Mouse (Mus musculus) liver, embryonic 14.5 days (tissue): ENCODE data around the gene Atp8a2. TPM values are rescaled to one million over a fixed set of nuclear protein-coding genes. Genes with fewer than 3 reads are reported as not detected.
A peak's percentile ranks its signal among the peaks of the same experiment; 100 is the strongest.

Experiments used
- ATAC-seq: fragments of 200-750 bp; cut with Nextera tagmentation; 2 replicates; pipeline ENCODE4 v1.8.0; 2017; ENCODE audit warnings: moderate number of reproducible peaks, mild to moderate bottlenecking, moderate library complexity; ENCODE audit not compliant: insufficient read depth
- DNase-seq, 3 experiments: peaks; one replicate each; pipeline ENCODE4 v3.0.0-alpha.2; 2012 to 2013; ENCODE audit warnings: low read depth in 3 of 3, low spot score in 3 of 3
- H3K27ac ChIP-seq: fragments of 300-500 bp; sonication (generic); 2 replicates; pipeline ENCODE4 v1.5.1; 2014; ENCODE audit warnings: moderate library complexity, mild to moderate bottlenecking, control low read depth, inconsistent platforms
- H3K27me3 ChIP-seq: fragments of 300-500 bp; sonication (generic); 2 replicates; pipeline ENCODE4 v1.6.1; 2014; ENCODE audit warnings: mild to moderate bottlenecking, low read length, moderate library complexity; ENCODE audit not compliant: control insufficient read depth, insufficient read depth
- H3K36me3 ChIP-seq: fragments of 300-500 bp; sonication (generic); replicated peaks from 2 replicates; pipeline ENCODE4 v1.6.1; 2014; ENCODE audit warnings: low read depth; ENCODE audit not compliant: control insufficient read depth, insufficient read depth
- H3K4me1 ChIP-seq, 2 experiments: fragments of 200-500 bp in 1 of 2; fragments of 300-500 bp in 1 of 2; sonication (generic) in 1 of 2; replicated peaks; 2 replicates each; pipeline ENCODE4 v1.6.1; 2012 to 2014; ENCODE audit warnings: antibody characterized with exemption in 1 of 2, inconsistent platforms in 1 of 2, low read length in 1 of 2; ENCODE audit not compliant: control insufficient read depth in 2 of 2, insufficient read depth in 2 of 2
- H3K4me2 ChIP-seq: fragments of 300-500 bp; sonication (generic); 2 replicates; pipeline ENCODE4 v1.6.1; 2014; ENCODE audit warnings: low read depth, mild to moderate bottlenecking, control low read depth, moderate library complexity
- H3K4me3 ChIP-seq, 2 experiments: fragments of 200-500 bp in 1 of 2; fragments of 300-500 bp in 1 of 2; sonication (generic) in 1 of 2; 2 replicates each; pipeline ENCODE4 v1.5.1; 2012 to 2014; ENCODE audit warnings: low read depth in 2 of 2, low read length in 2 of 2, mild to moderate bottlenecking in 2 of 2, control low read depth in 1 of 2, inconsistent platforms in 1 of 2, moderate library complexity in 1 of 2; ENCODE audit not compliant: insufficient read depth in 1 of 2
- H3K9ac ChIP-seq: fragments of 300-500 bp; sonication (generic); replicated peaks from 2 replicates; pipeline ENCODE4 v1.6.1; 2014; ENCODE audit warnings: mild to moderate bottlenecking, control low read depth, moderate library complexity
- H3K9me3 ChIP-seq: fragments of 300-500 bp; sonication (generic); 2 replicates; pipeline ENCODE4 v1.6.1; 2016; ENCODE audit warnings: low read length, mixed read lengths; ENCODE audit not compliant: control insufficient read depth
- CTCF ChIP-seq: IDR thresholded peaks from 2 replicates; pipeline ENCODE4 v1.5.1; 2016; ENCODE audit warnings: antibody characterized with exemption, low read depth, control low read depth
- EP300 ChIP-seq: IDR thresholded peaks from 2 replicates; pipeline ENCODE4 v1.6.1; 2016; ENCODE audit warnings: antibody characterized with exemption, low read depth
- WGBS: fragments of 180-500 bp; shearing (Covaris S2); extraction: QIAGEN DNeasy Blood & Tissue Kit; methylation state at CpG from one replicate; pipeline ENCODE4 v1.1.7; 2014; ENCODE audit not compliant: insufficient replicate concordance; 5-methylcytosine and 5-hydroxymethylcytosine counted together
- polyA plus RNA-seq, 2 experiments: library from polyadenylated mRNA; depleted of rRNA in 1 of 2; stranded (reverse) in 1 of 2; unstranded in 1 of 2; fragments of >200 nt; fragmentation: Nextera tagmentation in 1 of 2; extraction: Ambion mirVana in 1 of 2; gene quantifications; 2 replicates each; pipeline versions ENCODE4 v1.2.1 to v1.2.3; 2012 to 2014

Gene Atp8a2
- polyA plus RNA-seq, 2 experiments: 0.51 to 1.8 TPM

DNA sequence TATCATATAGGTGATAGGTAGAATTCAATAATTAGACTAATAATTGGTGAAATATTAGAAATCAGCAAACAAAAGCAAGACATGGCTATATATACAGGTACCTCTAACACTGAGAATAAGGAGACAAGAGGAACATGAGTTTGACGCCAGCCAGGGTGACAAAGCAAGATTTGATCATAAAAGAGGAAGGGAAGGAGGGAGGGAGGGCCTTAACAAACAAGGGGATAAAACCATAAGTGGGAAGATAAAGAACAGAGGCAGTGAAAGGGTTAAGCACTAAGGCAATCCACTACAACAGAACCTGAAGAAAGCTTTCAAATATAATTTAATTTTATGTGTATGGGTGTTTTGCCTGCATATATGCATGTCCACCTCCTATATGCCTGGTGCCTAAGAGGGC, 2.4 kb downstream of the Atp8a2 start:
- Histone ChIP-seq H3K27ac (no peak overlapping the region), H3K36me3 (no peaks in the 10 kb centered on the region), H3K27me3 (no peaks in the 10 kb centered on the region), H3K4me1 (no peaks in the 10 kb centered on the region), H3K9ac (no peak overlapping the region), H3K9me3 (no peaks in the 10 kb centered on the region), H3K4me2 (no peak overlapping the region), H3K4me3 (no peak overlapping the region)
- no peak for TF ChIP-seq CTCF
- no peak for TF ChIP-seq EP300
- DNase-seq: no peak
- 29% methylated on average over 1 of the region's 1 CpGs for WGBS
- ATAC-seq: no peak

- TF ChIP-seq EP300: no peak
- no peak for TF ChIP-seq CTCF
- DNase-seq (no peak), ATAC-seq (no peak)
- H3K9ac ChIP-seq: no peak overlapping the region
- H3K36me3 ChIP-seq: no peaks in the 10 kb centered on the region
- no peak overlapping the region for H3K4me2 ChIP-seq
- H3K27ac ChIP-seq: no peak overlapping the region
- 68% methylated on average over 5 of the region's 5 CpGs for WGBS
- H3K4me1 ChIP-seq: no peaks in the 10 kb centered on the region
- no peaks in the 10 kb centered on the region for H3K27me3 ChIP-seq
- no peak overlapping the region for H3K4me3 ChIP-seq
- no peaks in the 10 kb centered on the region for H3K9me3 ChIP-seq
Measured at GRCm38 (mm10) chr14:60189771-60190170, 7.2 kb downstream of the Atp8a2 start.

DNA sequence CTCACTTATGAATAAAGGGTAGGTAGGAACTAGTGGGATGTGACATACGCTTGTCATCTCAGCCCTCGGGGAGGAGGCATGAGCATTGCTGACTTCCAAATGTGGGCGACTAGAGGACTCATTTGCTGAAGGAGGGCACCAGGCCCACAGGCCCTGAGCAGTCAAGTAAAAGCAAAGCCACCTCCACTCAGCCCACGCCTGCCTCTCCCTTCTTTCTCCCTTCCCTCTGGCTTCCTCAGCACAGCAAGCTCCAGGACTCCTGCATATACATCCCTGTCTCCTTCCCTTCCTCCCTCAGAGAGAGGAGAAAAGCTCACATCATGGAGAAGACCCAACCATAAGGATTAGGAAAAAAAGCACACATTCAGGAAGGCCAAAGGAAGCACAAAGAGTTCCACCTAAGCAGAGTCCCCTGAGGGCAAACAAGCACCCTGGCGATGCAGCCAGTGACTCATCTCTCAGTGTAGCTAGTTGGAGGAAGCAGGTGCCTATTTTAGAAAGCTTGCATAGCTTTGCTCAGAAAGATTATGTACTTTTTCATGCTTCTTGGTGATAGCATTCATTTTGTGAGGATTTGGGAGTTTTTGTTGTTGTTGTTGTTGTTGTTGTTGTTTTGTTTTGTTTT, 8.7 kb downstream of the Atp8a2 start:
- TF ChIP-seq CTCF (no peak), EP300 (no peak)
- no peaks in the 10 kb centered on the region for H3K4me1 ChIP-seq
- H3K27ac ChIP-seq: no peak overlapping the region
- no peak overlapping the region for H3K4me2 ChIP-seq
- ATAC-seq (no peak), DNase-seq (no peak)
- no peak overlapping the region for H3K9ac ChIP-seq
- no peaks in the 10 kb centered on the region for H3K27me3 ChIP-seq
- no peaks in the 10 kb centered on the region for H3K36me3 ChIP-seq
- H3K4me3 ChIP-seq: no peak overlapping the region
- 62% methylated on average over 5 of the region's 5 CpGs for WGBS
- no peaks in the 10 kb centered on the region for H3K9me3 ChIP-seq

DNA sequence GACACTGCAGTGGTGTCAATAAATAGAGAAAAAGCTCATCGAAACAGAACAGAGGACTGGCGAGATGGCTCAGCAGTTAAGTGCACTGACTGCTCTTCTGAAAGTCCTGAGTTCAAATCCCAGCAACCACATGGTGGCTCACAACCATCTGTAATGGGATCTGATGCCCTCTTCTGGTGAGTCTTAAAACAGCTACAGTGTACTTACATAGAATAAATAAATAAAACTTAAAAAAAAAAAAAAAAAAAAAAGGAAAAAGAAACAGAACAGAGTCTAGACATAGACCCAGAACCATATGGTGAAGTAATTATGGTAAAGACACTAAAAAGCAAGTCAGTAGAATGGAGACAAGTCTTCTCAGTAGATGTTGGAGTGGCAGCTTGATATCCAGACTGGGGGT, 15.7 kb downstream of the Atp8a2 start:
- H3K9ac ChIP-seq: no peak overlapping the region
- H3K27me3 ChIP-seq: peaks cover 20% of the 10 kb centered on the region
- H3K4me3 ChIP-seq: no peak overlapping the region
- DNase-seq: no peak
- no peak for TF ChIP-seq EP300
- TF ChIP-seq CTCF: no peak
- WGBS: 60% methylated on average over 2 of the region's 2 CpGs
- ATAC-seq: no peak
- H3K36me3 ChIP-seq: no peaks in the 10 kb centered on the region
- no peak overlapping the region for H3K27ac ChIP-seq
- peaks cover 0 to 10% of the 10 kb centered on the region in 2 experiments; a peak in 3 of 4 replicates for H3K4me1 ChIP-seq
- H3K4me2 ChIP-seq: no peak overlapping the region
- H3K9me3 ChIP-seq: no peaks in the 10 kb centered on the region

- DNase-seq (no peak), ATAC-seq (no peak)
- Histone ChIP-seq H3K27ac (no peak overlapping the region), H3K4me2 (peak overlapping the region; percentile 68), H3K9me3 (no peaks in the 10 kb centered on the region), H3K36me3 (no peaks in the 10 kb centered on the region), H3K9ac (no peak overlapping the region), H3K4me1 (peaks cover 0 to 10% of the 10 kb centered on the region in 2 experiments; a peak in 3 of 4 replicates), H3K27me3 (peaks cover 21% of the 10 kb centered on the region), H3K4me3 (peak overlapping the region in 1 of 2 experiments; percentile 57; a peak in 1 of 4 replicates)
- WGBS: 7% methylated on average over 2 of the region's 2 CpGs
- TF ChIP-seq CTCF (no peak), EP300 (no peak)
Measured at GRCm38 (mm10) chr14:60178571-60178955, 18.4 kb downstream of the Atp8a2 start.
